Mouse (Mus musculus): ENCODE results near the gene Cant1. TPM values are rescaled to one million over a fixed set of nuclear protein-coding genes. Genes with fewer than 3 reads are reported as not detected.

Cant1 gene
- polyA plus RNA-seq, 2 experiments from 2014 or later: 21.3 to 23.3 TPM

- ATAC-seq: no peak
These were observed 10.2 kb upstream of the Cant1 start for GRCm38 (mm10) chr11:118428944-118429709.

- no peak for ATAC-seq
These were observed 9.6 kb upstream of the Cant1 start for GRCm38 (mm10) chr11:118428460-118428868.

- ATAC-seq: no peak
These were observed 9.1 kb upstream of the Cant1 start, which contains the start of gene C1qtnf1 for GRCm38 (mm10) chr11:118427986-118428385. Gene C1qtnf1 (plus strand): TSS chr11:118428203.

- no peak for ATAC-seq
These were observed 8.4 kb upstream of the Cant1 start for GRCm38 (mm10) chr11:118427266-118427779.

- no peak for ATAC-seq
These were observed 7.9 kb upstream of the Cant1 start for GRCm38 (mm10) chr11:118426765-118427164.

GRCm38 (mm10) chr11:118424621-118425335 lies 5.9 kb upstream of the Cant1 start:
- ATAC-seq: no peak

- no peak for ATAC-seq
These were observed 4.5 kb upstream of the Cant1 start for GRCm38 (mm10) chr11:118423266-118423971.

GRCm38 (mm10) chr11:118420261-118420660 lies 1.4 kb upstream of the Cant1 start:
- no peak for ATAC-seq

GRCm38 (mm10) chr11:118418442-118418833 lies 448 bp downstream of the Cant1 start:
- no peak for ATAC-seq

GRCm38 (mm10) chr11:118417496-118417895 lies 1.4 kb downstream of the Cant1 start:
- no peak for ATAC-seq

GRCm38 (mm10) chr11:118416046-118416445 lies 2.8 kb downstream of the Cant1 start:
- no peak for ATAC-seq

GRCm38 (mm10) chr11:118415630-118416029 lies 3.3 kb downstream of the Cant1 start:
- ATAC-seq: no peak

GRCm38 (mm10) chr11:118414270-118414669 lies 4.6 kb downstream of the Cant1 start:
- no peak for ATAC-seq

GRCm38 (mm10) chr11:118413055-118413454 lies 5.8 kb downstream of the Cant1 start:
- ATAC-seq: no peak

- ATAC-seq: no peak
These were observed 6.3 kb downstream of the Cant1 start for GRCm38 (mm10) chr11:118412601-118413000.

GRCm38 (mm10) chr11:118411271-118411670 lies 7.6 kb downstream of the Cant1 start:
- ATAC-seq: no peak

GRCm38 (mm10) chr11:118410479-118410878 lies 8.4 kb downstream of the Cant1 start:
- no peak for ATAC-seq

GRCm38 (mm10) chr11:118410073-118410444 lies 8.8 kb downstream of the Cant1 start:
- no peak for ATAC-seq

- no peak for ATAC-seq
These were observed 9.5 kb downstream of the Cant1 start for GRCm38 (mm10) chr11:118409106-118410072.

GRCm38 (mm10) chr11:118408051-118408740 lies 10.7 kb downstream of the Cant1 start:
- no peak for ATAC-seq

GRCm38 (mm10) chr11:118407318-118407910 lies 11.5 kb downstream of the Cant1 start:
- no peak for ATAC-seq

Data from activated CD4-positive, CD25-positive, alpha-beta regulatory T cell, adult 4 months (primary cell).